Mouse (Mus musculus): Measurements from ENCODE around the gene Pigyl.

Gene Pigyl

DNA sequence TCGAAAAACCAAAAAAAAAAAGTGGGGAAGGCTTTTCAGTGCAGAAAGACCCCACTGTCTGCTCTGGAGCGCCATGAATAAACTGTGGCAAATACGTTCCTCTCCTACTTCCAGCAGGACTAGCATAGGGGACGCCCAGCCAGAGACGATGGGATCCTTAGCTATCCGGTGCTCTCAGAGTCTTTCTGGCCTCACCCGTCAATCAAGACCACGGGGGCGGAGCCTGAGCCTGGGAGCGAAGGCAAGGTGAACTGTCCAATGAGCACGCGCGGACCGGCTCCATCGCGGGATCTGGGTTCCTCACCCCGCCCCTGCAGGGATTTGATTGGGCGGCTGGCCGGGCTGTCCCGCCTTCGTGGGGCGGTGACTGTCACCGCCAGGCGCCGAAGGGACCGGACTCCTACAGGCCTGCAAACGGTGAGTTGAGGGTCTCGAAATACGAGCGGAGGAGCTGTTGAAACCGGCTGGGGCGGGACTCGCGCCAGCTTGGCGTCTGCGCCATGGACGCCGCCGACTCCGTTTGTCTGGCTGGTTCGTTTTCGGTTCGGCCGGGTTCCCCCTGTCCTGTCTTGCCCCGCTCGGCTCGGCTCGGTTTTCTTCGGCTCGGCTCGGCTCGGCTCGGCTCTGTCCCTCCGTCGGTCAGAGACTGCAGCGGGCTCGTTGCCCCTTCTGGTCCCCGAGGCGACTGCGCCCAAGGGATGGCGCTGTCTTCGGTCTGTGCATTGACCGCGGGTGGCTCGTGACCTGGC is at the start of gene Pigyl:
Gene Pigyl (plus strand): TSS at position 350 of the 749 bp plus-strand sequence.
- DNase-seq = peak; percentile 99

DNA sequence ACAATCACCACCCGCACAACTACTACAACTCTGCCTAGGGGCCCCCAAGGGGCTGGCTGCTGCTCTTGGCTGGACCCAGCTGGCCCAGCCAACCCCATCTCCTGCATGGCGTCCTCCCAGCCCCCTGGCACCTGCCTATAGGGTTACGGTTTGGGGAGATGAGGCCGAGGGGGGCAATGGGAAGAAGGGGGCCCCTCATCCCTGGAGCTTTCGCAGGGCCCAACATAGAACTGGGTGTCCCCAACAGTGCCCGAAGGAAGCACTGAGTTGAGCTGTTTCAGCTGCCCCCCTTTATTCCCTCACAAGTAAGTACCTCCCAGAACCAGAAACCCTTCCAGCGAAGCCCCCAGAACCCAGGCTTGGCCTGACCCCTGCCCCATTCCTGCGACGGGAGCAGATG is 48.5 kb upstream of the Pigyl start:
- no peak for DNase-seq

DNA sequence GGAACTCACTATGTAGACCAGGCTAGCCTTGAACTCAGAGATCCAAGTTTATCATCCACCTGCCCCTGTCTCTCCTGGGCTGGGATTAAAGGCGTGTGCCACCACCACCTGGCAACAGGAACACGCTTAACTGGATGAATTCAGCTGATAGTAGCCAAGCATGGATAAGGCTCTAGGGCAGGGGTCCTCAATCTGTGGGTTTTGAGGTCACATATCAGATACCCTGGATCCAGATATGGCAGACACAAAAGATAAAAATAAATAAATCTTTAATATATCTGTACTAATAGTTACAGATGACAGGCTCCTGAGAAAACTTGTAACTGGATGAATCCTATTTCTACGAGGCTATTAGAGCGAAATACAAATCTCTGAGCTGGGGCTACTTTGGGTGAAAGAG is 41.0 kb upstream of the Pigyl start:
- no peak for DNase-seq

DNA sequence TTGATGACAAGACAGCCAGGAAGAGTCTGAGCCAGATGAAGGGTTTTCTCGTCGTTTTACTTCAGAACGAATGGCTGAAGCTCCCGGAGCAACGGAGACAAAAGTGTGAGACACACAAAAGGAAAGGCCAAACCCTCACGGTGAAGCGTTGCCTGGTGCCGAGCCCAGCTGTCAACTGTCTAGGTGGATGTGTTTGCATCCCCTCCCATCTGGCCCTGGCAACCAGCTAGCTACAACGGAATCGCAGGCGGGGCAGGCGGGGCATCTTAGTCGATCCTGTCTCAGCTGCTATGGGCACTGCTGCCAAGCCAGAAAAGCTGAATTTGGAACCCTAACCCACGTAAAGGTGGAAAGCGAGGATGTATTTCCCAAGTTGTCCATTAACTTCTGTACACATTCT is 40.6 kb upstream of the Pigyl start:
- DNase-seq = no peak

DNA sequence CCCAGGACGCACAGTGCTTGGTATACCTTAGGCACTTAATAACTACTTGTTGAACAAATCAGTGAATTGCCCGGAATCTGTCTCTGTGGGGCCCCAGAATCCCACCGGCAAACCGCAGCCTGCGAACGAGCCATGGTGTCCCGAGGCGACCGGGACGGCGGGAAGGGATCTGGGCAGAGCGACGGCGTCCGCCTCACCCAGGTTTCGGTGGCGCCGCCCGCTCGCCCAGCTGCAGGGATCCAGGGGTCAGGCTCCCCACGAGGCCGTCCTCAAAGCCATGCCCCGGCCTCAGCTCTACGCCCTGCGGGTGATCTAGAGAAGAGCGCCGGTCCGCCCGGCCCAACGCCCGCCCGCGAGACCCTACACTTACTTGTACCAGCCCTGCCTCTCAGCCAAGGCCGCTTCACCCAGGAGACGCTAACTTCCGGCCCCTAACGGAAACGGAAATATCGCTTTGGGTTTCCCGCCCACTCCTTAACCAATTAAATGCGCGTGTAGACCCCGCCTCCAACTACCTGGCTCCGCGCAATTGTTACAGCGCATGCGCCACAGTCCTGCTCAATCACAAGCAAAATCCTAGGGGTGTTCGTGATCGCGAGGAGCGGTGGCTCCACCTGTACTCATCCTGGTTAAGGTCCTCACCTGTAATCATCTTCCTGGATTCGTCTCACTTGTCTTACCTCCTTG is 39.8 kb upstream of the Pigyl start, which contains the start of gene Elof1:
Gene Elof1 (minus strand): TSS at position 433 of the 687 bp plus-strand sequence.
- peak; percentile 97 for DNase-seq

DNA sequence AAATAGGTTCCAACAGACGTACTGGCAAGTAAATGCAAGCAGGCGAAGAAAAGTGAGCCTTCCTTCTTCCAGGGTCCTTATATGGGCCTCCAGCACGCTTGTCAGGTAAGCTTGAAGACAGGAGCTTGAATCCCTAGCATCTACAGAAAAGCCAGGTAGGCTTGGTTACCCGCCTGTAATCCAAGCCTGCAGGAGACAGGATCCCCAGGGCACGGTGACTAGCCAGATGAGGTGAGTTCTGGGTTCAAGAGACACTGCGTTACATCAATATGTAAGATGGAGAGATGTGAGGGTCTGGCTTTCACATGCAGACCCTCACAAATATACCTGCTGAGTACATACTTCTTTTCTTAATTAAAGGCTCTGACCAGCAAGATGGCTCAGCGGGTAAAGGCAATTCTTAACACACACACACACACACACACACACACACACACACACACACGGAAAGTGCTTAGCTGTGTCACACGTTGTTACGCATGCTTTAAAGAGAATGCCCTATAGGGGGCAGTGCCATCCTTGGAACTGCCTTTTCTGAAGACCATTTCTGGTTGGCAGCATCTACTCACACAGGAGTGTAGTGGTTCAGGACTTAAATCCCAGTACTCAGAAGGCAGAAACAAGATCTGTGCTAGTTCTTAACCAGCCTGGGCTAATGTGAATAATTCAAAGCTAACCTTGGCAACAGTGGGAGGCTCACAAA is 38.7 kb upstream of the Pigyl start:
- peak; percentile 51 to 58 for DNase-seq

DNA sequence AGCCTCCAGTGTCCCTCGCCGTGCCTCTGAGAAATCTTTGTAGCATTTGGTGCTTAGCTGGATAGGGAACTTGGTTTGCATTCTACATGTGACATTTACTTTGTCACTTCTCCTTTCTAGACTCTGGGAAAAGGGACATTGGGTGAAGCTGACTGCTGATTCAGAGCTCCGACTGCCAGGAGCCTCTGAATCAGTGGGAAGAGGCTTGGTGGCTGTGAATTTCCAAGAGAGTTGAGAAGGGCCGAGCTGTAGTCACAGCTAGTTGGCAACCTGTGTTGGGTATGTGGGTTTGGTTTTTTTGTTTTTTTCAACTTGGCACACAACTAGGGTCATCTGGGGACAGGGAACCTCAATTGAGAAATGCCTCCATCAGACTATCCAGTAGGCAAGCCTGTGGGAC is 37.1 kb upstream of the Pigyl start:
- no peak for DNase-seq

DNA sequence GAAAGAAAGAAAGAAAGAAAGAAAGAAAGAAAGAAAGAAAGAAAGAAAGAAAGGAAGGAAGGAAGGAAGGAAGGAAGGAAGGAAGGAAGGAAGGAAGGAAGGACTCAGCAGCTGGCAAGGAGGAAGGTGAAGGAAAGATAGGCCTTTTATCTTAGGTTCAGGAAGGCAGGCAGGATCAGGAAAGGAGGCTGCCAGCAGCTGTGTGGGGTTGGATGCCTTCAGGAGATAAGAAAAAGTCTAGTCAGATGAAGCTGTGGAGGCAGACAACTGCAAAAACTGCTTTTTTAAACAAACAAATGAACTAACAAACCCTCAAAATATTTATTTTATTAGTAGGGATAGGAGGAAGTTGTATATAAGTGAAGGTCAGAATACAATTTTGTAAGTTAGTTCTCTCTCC is 35.1 kb upstream of the Pigyl start:
- DNase-seq = no peak

DNA sequence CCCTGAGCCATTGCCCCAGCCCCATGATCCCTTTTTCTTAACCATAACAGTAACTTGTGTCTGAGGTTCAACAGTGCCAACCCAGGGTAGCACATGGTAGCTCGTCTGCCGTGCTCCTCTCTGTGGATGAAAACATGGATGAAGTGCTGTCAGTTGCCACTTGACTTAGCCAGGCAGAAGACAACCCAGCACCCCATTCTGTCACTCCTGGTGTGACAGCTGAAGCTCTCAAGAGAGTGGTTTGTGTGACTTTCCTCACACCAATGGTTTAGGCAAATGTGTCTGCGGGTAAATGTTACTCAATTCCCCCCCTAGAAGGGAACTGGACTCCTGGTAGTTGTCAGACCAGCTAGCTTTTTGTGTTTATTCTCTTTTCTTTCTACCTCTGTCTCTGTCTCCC is 34.6 kb upstream of the Pigyl start:
- DNase-seq = no peak

DNA sequence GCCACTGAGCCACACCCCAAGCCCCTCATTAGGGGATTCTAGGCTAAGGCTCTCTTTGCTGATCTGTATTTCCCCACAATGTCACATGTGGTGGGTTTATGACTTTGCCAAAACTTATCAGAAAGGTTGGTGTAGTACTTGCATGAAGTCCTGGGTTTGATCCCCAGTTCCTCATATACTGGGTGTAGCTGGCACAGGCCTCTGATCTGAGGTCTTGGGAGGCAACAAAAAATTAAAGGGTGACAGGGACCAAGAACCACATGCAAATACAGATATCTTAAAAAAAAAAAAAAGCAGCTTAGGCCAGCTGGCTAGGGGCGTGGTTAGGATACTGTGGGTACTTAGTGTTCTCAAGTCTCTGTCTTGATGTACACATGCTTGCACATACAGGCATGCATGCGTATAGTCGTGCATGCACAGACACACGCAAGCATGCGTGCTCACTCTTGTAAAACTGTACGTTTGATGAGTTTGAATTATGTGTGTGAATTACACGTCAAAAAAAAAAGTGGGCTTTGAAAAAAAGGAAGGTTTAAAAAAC is 33.5 kb upstream of the Pigyl start:
- DNase-seq = no peak

DNA sequence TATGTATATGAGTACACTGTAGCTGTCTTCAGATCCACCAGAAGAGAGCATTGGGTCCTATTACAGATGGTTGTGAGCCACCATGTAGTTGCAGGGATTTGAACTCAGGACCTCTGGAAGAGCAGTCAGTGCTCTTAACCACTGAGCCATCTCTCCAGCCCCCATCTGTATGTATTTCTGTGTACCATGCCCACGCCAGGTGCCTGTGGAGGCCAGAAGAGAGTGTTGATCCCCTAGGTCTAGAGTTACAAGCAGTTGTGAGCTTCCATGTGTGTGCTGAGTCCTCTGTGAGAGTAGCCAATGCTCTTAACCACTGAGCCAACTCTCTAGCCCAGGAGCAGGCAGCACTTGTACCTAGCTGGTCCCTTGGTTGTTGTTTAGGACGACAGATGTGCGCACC is 32.5 kb upstream of the Pigyl start:
- no peak for DNase-seq

DNA sequence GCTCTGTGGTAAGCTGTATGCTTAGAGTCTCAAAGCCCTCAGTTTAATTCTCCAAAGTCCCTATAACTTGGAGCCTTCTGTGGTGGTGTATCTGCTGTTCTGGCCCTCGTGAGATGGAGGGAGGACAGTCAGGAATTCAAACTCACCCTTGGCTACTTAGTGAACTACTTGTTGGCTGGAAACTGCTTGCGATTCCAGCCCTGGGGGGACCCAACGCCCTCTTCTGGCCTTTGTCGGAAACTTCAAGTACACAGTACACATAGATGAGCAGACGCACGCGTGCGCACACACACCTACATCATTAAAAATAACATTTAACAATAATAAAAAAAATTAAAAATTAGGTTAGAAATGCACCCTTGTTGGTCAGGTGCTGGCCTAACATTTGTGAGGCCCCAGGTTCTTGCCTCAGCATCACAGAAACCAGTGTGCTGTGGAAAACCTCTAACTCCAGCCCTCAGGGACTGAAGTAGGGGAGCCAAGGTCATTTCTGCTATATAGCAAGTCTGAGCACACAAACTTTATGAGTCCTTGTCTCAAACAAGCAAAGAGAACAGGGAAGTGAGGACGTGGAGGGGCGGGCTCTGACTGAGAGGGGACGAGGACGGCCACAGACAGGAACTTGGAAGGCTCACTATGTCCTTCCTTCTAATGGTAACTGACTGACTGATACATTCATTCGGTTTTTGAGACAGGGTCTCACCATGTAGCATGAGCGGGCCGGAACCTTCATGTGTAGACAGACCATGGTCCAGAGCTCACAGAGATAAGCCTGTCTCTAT is 31.2 kb upstream of the Pigyl start:
- no peak for DNase-seq

DNA sequence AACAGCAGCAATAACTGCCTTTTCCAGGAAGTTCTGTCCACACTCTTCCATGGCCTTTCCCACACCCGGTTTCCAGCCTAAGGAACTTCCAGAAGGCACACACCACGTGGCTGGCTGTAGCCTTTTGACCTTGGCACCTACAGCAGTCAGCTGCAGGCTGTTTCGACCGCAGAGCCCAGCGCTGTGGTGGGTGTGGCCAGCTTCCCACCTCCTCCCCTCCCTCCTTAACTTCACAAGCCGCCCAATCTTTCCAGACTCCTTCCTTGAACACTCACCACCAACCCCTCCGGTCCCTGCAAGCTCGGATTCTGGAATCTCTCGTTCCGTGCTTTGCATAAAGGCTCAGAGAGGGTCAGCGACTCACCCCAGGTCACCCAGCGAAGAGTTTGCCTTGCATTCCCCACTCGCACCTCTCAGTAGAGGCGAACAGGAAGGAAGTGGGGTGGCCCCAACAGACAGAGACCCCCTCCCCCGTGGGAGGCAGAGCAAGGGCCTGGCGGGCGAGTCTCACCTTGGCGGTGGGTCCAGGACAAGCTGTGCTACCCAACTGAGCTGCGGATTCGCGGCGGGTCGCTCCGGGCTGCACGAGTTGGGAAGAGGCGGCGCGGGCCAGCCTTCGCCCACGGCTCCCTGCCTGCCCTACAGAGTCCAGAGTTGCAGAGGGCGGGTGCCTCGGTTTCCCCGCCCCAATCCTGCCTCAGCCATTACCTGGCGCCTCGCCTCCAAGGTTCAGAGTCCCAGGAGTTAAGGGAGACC is 25.2 kb upstream of the Pigyl start:
- peak; percentile 68 to 77 for DNase-seq

DNA sequence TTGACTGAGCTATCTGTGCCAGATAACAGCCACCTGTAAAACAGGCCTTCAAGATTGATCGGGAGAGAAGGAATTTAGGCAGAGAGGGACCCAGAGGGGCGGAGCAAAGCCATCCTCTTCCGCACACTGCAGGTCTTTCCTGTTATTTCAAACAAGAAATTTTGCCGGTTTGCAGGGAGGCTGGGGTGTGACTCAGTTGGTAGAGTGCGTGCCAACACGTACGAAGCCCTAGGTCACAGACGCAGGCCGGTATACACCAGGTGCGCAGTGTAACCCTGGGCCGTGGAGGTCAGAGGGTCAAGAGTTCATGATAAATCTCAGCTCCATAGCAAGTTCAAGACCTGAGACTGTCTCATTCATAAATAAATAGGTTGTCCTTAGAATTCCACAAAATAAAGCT is 24.4 kb upstream of the Pigyl start:
- DNase-seq = no peak

DNA sequence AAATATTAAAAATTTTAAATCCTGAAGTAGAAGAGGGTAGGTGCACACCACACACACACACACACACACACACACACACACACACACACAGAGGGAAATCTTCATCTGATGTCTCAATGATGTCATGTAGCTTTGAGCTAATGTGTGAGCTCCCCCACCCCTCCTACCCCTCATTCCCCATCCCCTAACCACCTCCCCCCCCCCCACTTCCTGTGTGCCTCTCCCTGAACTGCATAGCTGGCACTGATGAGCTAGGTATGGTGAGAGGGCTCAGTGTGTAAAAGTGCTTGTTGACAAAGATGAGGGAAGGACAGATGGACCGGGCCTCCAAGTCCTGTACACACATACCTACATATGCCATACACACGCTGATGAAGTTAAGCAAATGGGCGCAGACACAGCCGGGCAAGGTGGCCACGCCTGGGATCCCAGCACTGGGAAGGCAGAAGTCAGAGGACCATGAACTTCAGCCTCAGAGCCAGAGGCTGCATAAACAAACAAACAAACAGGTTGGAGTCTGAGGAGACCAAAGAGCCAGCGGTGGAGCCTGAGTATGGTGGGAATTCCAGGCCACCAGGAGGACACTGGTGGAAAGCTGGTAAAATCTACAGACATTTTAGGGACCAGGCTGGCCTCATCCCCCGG is 22.3 kb upstream of the Pigyl start:
- DNase-seq = no peak

DNA sequence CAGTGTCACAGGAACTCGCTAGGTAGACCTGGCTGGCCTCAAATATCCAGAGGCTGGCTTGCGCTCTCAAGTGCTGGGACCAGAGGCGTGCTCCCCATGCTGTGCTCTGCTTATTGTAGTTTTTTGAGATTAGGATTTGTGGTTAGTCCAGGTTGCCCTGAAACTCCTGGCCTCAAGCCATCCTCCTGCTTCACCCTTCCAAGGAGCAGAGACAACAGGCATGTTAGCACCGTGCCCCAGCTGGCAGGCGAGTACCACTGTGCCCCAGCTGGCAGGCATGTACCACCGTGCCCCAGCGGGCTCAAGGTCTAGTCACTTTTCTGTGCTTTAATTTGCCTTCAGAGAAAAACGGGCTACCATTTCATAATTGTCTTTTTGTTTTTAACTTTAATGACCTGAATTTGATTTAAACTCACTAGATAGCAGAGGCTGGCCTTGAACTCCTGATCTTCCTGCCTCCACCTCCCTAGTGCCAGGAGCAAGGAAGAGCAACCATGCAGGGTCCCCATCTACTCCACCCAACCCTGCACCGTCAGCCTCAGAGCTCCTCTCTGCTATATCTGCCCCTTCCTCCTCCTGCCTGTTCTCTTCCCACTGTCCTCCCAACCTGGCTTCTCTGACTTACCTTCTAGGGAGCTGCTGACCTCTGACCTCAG is 21.5 kb upstream of the Pigyl start:
- DNase-seq = no peak

DNA sequence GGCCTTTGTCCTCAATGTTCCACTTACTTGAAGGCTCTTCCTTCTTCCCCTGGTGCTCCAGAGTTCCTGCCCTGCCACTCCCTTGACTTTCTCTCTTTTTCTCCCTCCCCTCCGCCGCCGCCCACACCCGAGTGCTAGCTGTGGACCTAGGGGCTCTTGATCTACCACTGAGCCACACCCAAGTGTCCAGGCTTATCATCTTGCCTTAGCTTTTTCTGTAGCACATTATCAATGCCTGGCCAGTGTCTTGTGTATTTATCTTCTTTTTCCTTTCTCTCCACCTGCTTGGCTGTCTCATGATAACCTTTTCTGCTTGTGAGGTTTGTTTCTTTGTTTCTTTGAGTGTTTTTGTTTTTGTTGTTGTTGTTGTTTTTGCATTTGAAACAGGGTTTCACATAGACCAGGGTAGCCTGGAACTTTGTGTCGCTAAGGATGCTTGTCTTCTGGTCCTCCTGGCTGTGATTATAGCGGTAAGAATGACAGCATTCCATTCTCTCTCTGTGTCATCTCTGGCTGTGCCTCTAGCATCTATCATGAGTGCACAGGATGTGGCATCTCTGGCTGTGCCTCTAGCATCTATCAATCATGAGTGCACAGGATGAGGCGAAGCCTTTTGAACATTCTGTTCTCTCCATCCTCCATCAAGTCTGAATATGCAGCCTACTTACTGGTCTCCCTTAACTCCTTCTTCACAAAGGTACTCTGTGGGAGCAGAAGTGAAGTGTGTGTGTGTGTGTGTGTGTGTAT is 20.8 kb upstream of the Pigyl start, which contains the start of gene Acp5:
Gene Acp5 (minus strand): TSS at position 68 of the 747 bp plus-strand sequence.
- DNase-seq = no peak

DNA sequence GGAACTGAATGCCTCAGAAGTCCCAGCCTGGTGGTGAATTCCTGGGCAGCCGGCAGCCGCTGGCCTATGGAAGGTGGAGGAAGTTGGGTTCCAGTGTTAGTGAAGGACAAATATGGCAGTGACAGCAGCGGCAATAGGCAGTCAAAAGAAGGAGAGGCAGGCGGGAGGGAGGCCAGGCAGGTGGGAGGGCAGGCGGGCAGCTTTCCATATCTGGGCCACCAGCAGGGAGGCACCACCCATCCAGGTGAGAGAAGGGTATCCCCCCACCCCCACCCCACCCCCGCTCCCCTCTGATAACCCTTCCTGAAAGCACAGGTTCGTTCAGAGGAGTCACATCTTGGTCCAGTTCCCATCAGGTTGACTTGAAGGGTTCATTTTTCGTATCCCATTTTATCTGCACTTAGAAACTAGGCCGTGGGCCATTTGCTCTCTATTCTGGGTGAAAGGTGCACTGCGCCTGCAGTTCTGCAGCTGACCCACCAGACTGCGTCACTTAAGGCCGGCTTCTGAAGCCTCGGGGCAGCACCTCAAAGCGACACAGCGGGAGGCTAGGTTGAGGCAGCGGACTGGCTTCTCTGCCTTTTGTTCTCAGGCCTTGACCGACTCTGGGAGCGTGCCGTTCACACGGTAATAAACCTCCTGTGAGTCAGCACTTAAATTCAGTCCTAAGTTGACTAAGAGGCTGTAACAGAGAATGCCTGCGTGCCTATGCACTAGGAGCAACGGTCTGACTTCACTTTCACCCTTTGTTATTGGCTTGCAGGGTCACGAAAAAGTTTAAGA is 19.7 kb upstream of the Pigyl start:
- no peak for DNase-seq

DNA sequence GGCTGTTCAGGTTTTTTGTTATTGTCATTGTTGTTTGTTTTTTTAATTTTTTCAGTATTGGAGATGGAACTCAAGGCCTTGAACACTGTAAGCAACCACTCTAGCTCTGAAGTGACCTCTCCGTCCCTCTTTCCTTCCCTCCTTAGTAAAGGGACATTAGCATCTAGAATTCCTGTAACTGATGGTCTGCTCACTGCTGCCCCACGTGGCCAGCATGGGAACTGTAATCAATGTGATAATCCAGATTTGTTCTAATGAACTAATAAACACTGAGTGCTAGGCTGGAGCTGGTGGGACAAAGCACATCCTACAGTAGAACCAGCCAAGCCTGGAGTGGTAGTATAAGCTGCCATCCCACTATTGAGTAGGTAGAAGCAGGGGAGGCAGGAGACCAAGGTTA is 18.2 kb upstream of the Pigyl start:
- DNase-seq = peak in 1 of 2 experiments; percentile 48

Data from kidney, adult 8-10 months (tissue).